Mouse (Mus musculus): ENCODE measurements around the gene Gm42791. TPM values are rescaled to one million over a fixed set of nuclear protein-coding genes. Genes with fewer than 3 reads are reported as not detected.
A peak's percentile ranks its signal among the peaks of the same experiment; 100 is the strongest.

Gene Gm42791
- polyA plus RNA-seq, 1 experiment from 2014 or later: 0.57 TPM

DNA sequence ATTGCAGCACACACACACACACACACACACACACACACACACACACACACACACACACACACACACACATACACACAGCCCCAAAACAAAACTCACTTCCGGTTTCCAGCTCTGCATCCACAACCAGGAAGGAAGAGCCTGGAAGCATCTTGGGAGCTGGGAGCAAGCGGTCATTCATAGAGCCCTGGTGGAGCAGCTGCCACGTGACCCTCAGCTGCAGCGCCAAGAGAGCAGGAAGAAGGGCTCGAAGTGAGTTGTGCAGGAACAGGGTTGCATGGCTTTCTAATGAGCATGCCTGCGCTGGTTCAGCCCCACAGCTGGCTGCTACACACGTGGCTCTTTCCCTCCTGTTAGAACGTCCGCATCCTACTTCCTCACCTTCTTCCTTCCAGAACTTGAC is 25.3 kb downstream of the Gm42791 start:
- H3K4me1 ChIP-seq: peaks cover 62% of the 10 kb centered on the region
- H3K9me3 ChIP-seq: no peaks in the 10 kb centered on the region
- H3K4me3 ChIP-seq: no peak overlapping the region
- WGBS: 55% methylated on average over 9 of the region's 9 CpGs
- no peaks in the 10 kb centered on the region for H3K36me3 ChIP-seq
- H3K27ac ChIP-seq: peak overlapping the region; percentile 5; the same call in 1 of the 2 replicates
- no peaks in the 10 kb centered on the region for H3K27me3 ChIP-seq (ENCODE audit: insufficient read depth, poor library complexity, severe bottlenecking)
- no peak for DNase-seq (ENCODE audit: low spot score)

DNA sequence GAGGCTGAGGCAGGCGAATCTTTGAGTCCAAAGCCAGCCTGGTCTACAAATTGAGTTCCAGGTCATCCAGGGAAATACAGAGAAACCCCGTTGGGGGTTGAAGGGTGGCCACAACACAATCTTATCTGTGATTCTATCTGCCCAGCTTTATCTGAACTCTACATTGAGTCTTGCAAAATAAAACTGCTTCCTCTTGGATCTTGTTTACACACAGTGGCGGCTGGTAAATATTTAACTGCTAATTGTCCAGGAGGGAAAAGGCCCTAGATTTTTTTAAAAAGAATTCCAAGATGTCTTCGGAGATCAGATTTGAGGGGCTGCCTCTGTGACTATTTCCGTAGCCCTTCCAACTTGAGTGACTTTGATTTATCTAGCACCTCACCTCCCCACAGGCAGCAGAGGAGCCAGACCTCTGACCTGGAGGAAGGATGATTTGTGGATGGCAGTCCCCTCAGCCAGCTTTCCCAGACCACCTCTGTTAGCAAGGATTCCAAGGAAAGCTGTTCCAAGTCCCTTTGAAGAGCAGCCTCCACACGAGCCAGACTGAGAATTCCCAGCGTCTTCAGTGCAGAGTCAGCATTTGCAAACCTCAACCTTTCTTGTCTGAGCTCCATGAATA is 25.9 kb downstream of the Gm42791 start:
- DNase-seq (ENCODE audit: low spot score): no peak
- Histone ChIP-seq H3K27ac (peak overlapping the region; percentile 5; the same call in 1 of the 2 replicates), H3K27me3 (ENCODE audit: insufficient read depth, poor library complexity, severe bottlenecking) (no peaks in the 10 kb centered on the region), H3K9me3 (no peaks in the 10 kb centered on the region), H3K36me3 (no peaks in the 10 kb centered on the region), H3K4me3 (no peak overlapping the region), H3K4me1 (peaks cover 65% of the 10 kb centered on the region)
- WGBS: 56% methylated on average over 7 of the region's 7 CpGs

DNA sequence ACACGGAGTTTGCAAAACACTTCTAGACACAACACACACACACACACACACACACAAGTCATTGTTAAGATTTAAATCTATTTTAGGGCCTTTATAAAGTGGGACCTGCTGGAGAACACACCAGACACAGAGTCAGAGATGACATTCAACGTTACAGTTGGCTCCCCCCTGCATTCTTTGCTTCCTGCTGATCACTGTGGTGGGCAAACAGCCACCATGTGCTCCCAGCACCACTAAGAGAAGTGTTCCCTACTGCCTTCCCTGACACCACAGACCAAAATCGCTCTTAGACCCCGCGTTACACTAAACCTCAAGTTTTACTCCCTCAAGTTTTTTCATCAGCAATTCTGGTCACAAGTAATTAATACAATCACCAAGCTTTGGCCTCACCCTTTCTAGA is 26.8 kb downstream of the Gm42791 start:
- 73% methylated on average over 5 of the region's 5 CpGs for WGBS
- peaks cover 63% of the 10 kb centered on the region for H3K4me1 ChIP-seq
- DNase-seq (ENCODE audit: low spot score): no peak
- H3K36me3 ChIP-seq: no peaks in the 10 kb centered on the region
- no peak overlapping the region for H3K4me3 ChIP-seq
- H3K27ac ChIP-seq: no peak overlapping the region
- no peaks in the 10 kb centered on the region for H3K27me3 ChIP-seq (ENCODE audit: insufficient read depth, poor library complexity, severe bottlenecking)
- no peaks in the 10 kb centered on the region for H3K9me3 ChIP-seq

DNA sequence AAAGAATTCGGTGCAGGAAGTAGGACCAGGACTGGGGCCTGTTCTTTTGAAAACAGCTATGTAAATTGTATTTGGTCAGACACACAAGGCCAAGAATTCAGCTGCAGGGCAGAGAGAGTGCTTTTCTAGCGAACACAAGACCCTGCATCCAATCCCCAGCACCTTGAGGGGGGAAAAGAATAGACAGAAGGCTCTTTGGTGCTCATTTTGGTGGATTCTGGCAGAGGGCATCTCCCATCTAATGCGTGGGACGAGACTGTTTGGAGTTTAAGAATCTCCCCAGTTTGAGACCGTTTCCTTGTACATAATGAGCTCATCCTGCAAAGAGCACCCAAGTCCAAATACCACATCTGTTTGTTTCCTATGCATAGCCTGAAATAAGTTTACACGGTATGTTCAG is 28.6 kb downstream of the Gm42791 start:
- peaks cover 59% of the 10 kb centered on the region for H3K4me1 ChIP-seq
- no peaks in the 10 kb centered on the region for H3K36me3 ChIP-seq
- 56% methylated on average over 6 of the region's 6 CpGs for WGBS
- no peaks in the 10 kb centered on the region for H3K27me3 ChIP-seq (ENCODE audit: insufficient read depth, poor library complexity, severe bottlenecking)
- no peak for DNase-seq (ENCODE audit: low spot score)
- no peaks in the 10 kb centered on the region for H3K9me3 ChIP-seq
- peak overlapping the region; percentile 76 for H3K27ac ChIP-seq
- H3K4me3 ChIP-seq: no peak overlapping the region

DNA sequence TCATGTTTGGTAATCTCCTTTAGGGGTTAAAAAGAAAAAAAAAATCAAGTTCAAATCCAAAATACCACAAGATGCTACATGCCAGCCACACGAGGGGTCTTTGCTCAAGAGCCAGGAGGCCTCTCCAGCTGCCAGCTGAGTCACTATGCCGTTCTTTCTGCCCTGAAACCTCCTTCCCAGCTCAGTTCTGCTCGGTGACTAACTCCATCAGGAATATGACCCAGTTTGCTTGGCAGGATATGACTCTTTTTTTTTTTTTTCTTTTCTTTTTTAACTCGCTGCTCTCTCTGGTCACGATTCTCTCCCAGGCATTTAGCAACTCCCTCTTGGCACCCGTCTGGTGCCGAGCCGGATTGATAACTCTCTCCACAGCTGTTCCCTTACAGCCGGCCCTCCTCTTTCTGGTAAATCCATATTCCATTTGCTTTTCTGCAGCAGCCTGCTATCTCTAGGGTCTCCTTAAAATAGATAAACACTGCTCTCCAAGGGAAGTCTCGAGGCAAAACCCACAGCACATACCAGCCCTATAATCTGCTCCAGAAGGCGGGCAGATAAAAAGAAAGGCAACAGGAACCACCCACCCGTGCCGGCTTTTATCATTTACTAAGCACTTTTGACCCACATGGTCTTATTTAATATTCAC is 29.1 kb downstream of the Gm42791 start:
- Histone ChIP-seq H3K4me1 (peaks cover 55% of the 10 kb centered on the region), H3K4me3 (peak overlapping the region; percentile 24; the same call in 1 of the 2 replicates), H3K9me3 (no peaks in the 10 kb centered on the region), H3K27ac (peak overlapping the region; percentile 76), H3K36me3 (no peaks in the 10 kb centered on the region), H3K27me3 (ENCODE audit: insufficient read depth, poor library complexity, severe bottlenecking) (no peaks in the 10 kb centered on the region)
- no peak for DNase-seq (ENCODE audit: low spot score)
- 11% methylated on average over 13 of the region's 13 CpGs for whole genome bisulfite sequencing

DNA sequence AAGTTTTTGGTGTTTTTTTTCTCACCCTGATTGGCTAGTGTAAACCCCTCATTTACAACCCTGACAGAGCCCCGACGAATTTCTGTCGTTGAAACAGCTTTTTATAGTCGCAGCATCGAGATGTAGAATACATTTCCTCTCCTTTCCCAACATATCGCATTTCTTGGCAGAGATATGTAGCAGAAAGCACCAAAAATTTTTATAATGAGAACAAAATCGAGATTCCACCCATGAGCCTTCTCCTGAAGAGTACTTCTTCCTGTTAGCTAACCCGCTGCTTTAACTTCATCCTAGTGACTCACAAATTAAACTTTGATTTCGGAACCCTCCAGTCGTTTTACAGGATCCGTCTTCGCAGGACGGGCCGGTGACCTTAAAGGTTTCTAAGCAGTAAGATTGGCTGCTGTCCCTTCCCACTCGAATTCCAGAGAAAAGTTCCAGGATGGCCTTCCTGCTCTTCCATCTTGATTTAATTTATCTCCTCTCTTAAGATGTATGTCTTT is 29.8 kb downstream of the Gm42791 start:
- H3K4me1 ChIP-seq: peaks cover 53% of the 10 kb centered on the region
- DNase-seq (ENCODE audit: low spot score): no peak
- H3K9me3 ChIP-seq: no peaks in the 10 kb centered on the region
- WGBS: 71% methylated on average over 15 of the region's 15 CpGs
- no peaks in the 10 kb centered on the region for H3K27me3 ChIP-seq (ENCODE audit: insufficient read depth, poor library complexity, severe bottlenecking)
- peak overlapping the region; percentile 76 for H3K27ac ChIP-seq
- no peaks in the 10 kb centered on the region for H3K36me3 ChIP-seq
- H3K4me3 ChIP-seq: no peak overlapping the region

- no peaks in the 10 kb centered on the region for H3K27me3 ChIP-seq (ENCODE audit: insufficient read depth, poor library complexity, severe bottlenecking)
- no peaks in the 10 kb centered on the region for H3K9me3 ChIP-seq
- H3K27ac ChIP-seq: no peak overlapping the region
- no peak overlapping the region for H3K4me3 ChIP-seq
- no peaks in the 10 kb centered on the region for H3K36me3 ChIP-seq
- H3K4me1 ChIP-seq: peaks cover 55% of the 10 kb centered on the region
- DNase-seq (ENCODE audit: low spot score): no peak
- WGBS: 83% methylated on average over 1 of the region's 1 CpGs
Observed at GRCm38 (mm10) chr5:148964251-148964650, 30.7 kb downstream of the Gm42791 start.

GRCm38 (mm10) chr5:148960211-148960610 is 34.7 kb downstream of the Gm42791 start:
- H3K36me3 ChIP-seq: no peaks in the 10 kb centered on the region
- no peaks in the 10 kb centered on the region for H3K27me3 ChIP-seq (ENCODE audit: insufficient read depth, poor library complexity, severe bottlenecking)
- DNase-seq (ENCODE audit: low spot score): no peak
- peaks cover 37% of the 10 kb centered on the region for H3K4me1 ChIP-seq
- no peaks in the 10 kb centered on the region for H3K9me3 ChIP-seq
- H3K27ac ChIP-seq: peak overlapping the region; percentile 84; the same call in 1 of the 2 replicates
- 59% methylated on average over 10 of the region's 10 CpGs for WGBS
- H3K4me3 ChIP-seq: peak overlapping the region; percentile 64; the same call in 1 of the 2 replicates

DNA sequence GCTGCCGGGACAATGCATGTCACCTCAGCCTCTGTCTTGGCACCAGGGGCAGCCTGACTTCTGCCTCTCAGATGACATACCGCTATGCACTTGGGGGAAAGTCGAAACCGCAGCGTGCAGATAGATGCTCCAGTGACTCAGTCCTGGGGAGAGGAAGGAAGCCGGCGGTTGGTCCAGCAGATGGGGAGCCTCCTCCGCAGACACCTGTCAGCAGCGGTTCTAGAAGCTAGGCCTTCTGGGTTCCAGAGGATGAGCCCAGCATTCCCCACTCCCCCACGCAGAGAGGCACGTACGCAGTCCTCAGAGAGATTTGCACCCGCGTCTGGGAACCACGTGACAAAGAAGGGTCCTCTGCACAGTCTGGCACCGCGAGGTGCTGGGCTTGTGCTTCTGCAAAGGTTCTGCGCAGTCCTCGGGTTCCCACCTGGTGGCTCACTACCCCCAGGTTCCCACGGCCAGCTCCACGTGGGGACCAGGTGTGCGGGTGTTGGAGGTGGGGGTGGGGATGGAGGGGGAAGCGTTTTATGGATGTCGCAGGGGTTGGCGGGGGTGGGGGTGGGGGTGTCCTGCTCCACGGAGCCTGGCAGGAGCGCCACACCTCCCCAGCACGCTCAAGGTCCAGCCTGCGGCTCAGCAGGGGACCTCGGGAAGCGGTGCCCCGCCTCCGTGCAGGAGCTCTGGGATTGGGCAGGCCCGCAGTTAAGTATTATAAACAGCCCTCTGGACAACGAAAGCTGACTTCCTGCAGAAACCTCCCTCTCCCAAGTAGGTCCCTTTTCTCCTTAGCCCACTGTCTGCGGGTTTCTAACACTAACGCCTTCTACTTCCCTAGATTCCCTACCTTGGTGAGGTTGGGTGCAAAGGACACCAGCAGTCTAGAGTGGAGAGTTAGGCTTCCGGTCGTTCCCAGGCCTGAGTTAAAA is 35.6 kb downstream of the Gm42791 start:
- Histone ChIP-seq H3K4me3 (peak overlapping the region; percentile 64), H3K4me1 (peaks cover 29% of the 10 kb centered on the region), H3K36me3 (no peaks in the 10 kb centered on the region), H3K9me3 (no peaks in the 10 kb centered on the region), H3K27me3 (ENCODE audit: insufficient read depth, poor library complexity, severe bottlenecking) (no peaks in the 10 kb centered on the region), H3K27ac (peak overlapping the region; percentile 84)
- WGBS: 3% methylated on average over 39 of the region's 39 CpGs
- peak; percentile 82 for DNase-seq (ENCODE audit: low spot score)

- H3K4me3 ChIP-seq: peak overlapping the region; percentile 64; the same call in 1 of the 2 replicates
Observed at GRCm38 (mm10) chr5:148958355-148958754, 36.6 kb downstream of the Gm42791 start.

DNA sequence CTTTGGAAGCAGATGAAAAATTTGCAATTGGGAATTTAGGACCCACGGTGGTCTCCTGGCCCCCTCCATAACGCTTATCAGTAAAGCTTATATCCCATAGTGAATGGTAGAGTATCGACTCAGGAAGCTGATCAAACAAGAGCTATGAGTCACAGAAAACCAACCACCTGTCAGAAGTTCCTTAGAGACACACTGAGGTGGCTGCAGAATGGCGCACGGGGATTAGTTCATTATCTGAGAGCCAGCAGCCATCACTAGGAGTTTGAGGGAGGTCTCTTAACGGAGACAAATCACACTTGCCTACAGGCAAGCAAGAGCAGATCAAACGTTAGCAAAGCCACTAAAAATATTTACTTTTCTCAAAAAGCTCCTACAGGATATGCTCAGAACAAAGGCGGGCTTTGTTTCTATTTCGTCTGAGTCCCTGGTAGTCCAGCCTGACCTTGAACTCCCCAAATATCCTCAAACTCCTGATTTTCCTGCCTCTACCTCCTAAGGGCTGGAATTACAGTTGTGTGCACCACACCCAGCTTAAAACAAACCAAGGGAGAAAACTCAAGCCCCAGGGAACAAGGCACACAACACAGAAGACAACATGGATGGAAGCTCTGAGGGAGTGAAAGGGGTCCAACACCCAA is 37.9 kb downstream of the Gm42791 start:
- DNase-seq (ENCODE audit: low spot score): no peak

More at GRCm38 (mm10) chr5:148958355-148958754, 36.6 kb downstream of the Gm42791 start:
- Histone ChIP-seq H3K27ac (no peak overlapping the region), H3K27me3 (ENCODE audit: insufficient read depth, poor library complexity, severe bottlenecking) (no peaks in the 10 kb centered on the region), H3K36me3 (no peaks in the 10 kb centered on the region), H3K4me1 (peaks cover 26% of the 10 kb centered on the region), H3K9me3 (no peaks in the 10 kb centered on the region)
- WGBS: 32% methylated on average over 9 of the region's 9 CpGs
- no peak for DNase-seq (ENCODE audit: low spot score)

DNA sequence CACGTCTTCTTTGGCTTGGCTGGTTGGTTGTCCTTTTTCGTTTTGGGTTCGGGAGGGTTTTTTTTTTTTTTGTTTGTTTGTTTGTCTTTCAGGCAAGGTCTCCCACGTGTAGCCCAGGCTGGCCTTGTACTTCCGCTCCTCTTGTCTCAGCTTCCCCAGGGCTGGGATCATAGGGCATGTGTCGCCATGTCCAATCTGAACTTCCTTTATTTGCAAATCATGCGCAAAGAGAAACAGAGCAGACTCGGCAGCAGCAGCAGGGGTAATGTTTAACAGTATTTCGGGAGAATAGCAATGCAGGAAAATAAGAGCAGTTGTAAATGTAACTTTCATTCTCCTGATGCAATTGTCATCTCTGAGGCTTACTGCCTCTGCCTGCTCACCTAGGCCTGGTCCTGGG is 38.9 kb downstream of the Gm42791 start:
- no peaks in the 10 kb centered on the region for H3K36me3 ChIP-seq
- no peaks in the 10 kb centered on the region for H3K27me3 ChIP-seq (ENCODE audit: insufficient read depth, poor library complexity, severe bottlenecking)

More for the DNA sequence above, 37.9 kb downstream of the Gm42791 start:
- no peak overlapping the region for H3K4me3 ChIP-seq
- no peaks in the 10 kb centered on the region for H3K27me3 ChIP-seq (ENCODE audit: insufficient read depth, poor library complexity, severe bottlenecking)
- WGBS: 42% methylated on average over 9 of the region's 9 CpGs
- H3K4me1 ChIP-seq: peaks cover 26% of the 10 kb centered on the region
- H3K36me3 ChIP-seq: no peaks in the 10 kb centered on the region
- no peaks in the 10 kb centered on the region for H3K9me3 ChIP-seq
- H3K27ac ChIP-seq: no peak overlapping the region

More for the DNA sequence above, 38.9 kb downstream of the Gm42791 start:
- no peak overlapping the region for H3K4me3 ChIP-seq
- no peaks in the 10 kb centered on the region for H3K9me3 ChIP-seq
- H3K4me1 ChIP-seq: peaks cover 29% of the 10 kb centered on the region
- no peak overlapping the region for H3K27ac ChIP-seq
- no peak for DNase-seq (ENCODE audit: low spot score)
- WGBS: 82% methylated on average over 9 of the region's 9 CpGs
